Mouse (Mus musculus): ENCODE data around the gene Hist1h2ac. TPM values are rescaled to one million over a fixed set of nuclear protein-coding genes. Genes with fewer than 3 reads are reported as not detected.

Gene Hist1h2ac
- total RNA-seq, 2 experiments from 2014 or later = 6.3 to 6.7 TPM

Small RNAs within 50 kb of the gene (microRNA-seq; reads per million reads assigned to microRNA genes)
- 0 reads per million in 2 experiments for gene Gm44350

Other genes starting within 250 kb of the Hist1h2ac start
- gene Btn1a1, start 218.0 kb downstream of the Hist1h2ac start, total RNA-seq (2021) = not detected
- under 1 TPM in 1 of 2 experiments, not detected in 1; 0.11 TPM for gene Btn2a2, start 195.1 kb downstream of the Hist1h2ac start, total RNA-seq (2021)
- gene Hist1h4h, start 152.9 kb downstream of the Hist1h2ac start, total RNA-seq (2021) = 100 to 1,000 TPM; 473 to 507 TPM
- 100 to 1,000 TPM; 189 to 190 TPM for gene Hist1h2af, start 150.0 kb downstream of the Hist1h2ac start, total RNA-seq (2021)
- 10 to 100 TPM; 58.4 to 59.9 TPM for gene Hist1h3g, start 148.5 kb downstream of the Hist1h2ac start, total RNA-seq (2021)
- 10 to 100 TPM; 11.8 to 13.3 TPM for gene Hist1h2bh, start 140.6 kb downstream of the Hist1h2ac start, total RNA-seq (2021)
- 10 to 100 TPM; 53.8 to 66.7 TPM for gene Hist1h3f, start 139.9 kb downstream of the Hist1h2ac start, total RNA-seq (2021)
- gene Hist1h4f, start 132.3 kb downstream of the Hist1h2ac start, total RNA-seq (2021) = 100 to 1,000 TPM; 285 to 328 TPM
- 10 to 100 TPM; 17.8 to 19.5 TPM for gene Hist1h1d, start 130.7 kb downstream of the Hist1h2ac start, total RNA-seq (2021)
- 100 to 1,000 TPM; 121 to 135 TPM for gene Hist1h3e, start 121.6 kb downstream of the Hist1h2ac start, total RNA-seq (2021)
- 10 to 100 TPM; 34.2 to 37.9 TPM for gene Hist1h2ae, start 112.7 kb downstream of the Hist1h2ac start, total RNA-seq (2021)
- 100 to 1,000 TPM; 245 to 257 TPM for gene Hist1h2bg, start 112.6 kb downstream of the Hist1h2ac start, total RNA-seq (2021)
- 100 to 1,000 TPM; 121 to 140 TPM for gene Hist1h2bf, start 109.8 kb downstream of the Hist1h2ac start, total RNA-seq (2021)
- gene Hist1h2ad, start 109.6 kb downstream of the Hist1h2ac start, total RNA-seq (2021) = 10 to 100 TPM; 16.0 to 20.6 TPM
- 10 to 100 TPM; 25.8 to 30.6 TPM for gene Hist1h3d, start 108.2 kb downstream of the Hist1h2ac start, total RNA-seq (2021)
- 100 to 1,000 TPM; 165 to 171 TPM for gene Hist1h4d, start 102.3 kb downstream of the Hist1h2ac start, total RNA-seq (2021)
- gene Hist1h2be, start 62.8 kb downstream of the Hist1h2ac start, total RNA-seq (2021) = 10 to 100 TPM; 36.6 to 38.0 TPM
- gene Hist1h1e, start 61.4 kb downstream of the Hist1h2ac start, total RNA-seq (2021) = 100 to 1,000 TPM; 182 to 186 TPM
- 10 to 100 TPM; 87.0 to 92.4 TPM for gene Hist1h2bc, start 251 bp upstream of the Hist1h2ac start, total RNA-seq (2021)
- gene Hist1h1t, start 11.9 kb upstream of the Hist1h2ac start, total RNA-seq (2021) = under 1 TPM; 0.59 to 0.63 TPM
- 100 to 1,000 TPM; 153 to 157 TPM for gene Hist1h4c, start 14.5 kb upstream of the Hist1h2ac start, total RNA-seq (2021)
- 1 to 10 TPM; 8.1 to 9.5 TPM for gene Hfe, start 26.9 kb upstream of the Hist1h2ac start, total RNA-seq (2021)
- 100 to 1,000 TPM; 361 to 459 TPM for gene Hist1h1c, start 54.9 kb upstream of the Hist1h2ac start, total RNA-seq (2021)
- 10 to 100 TPM; 86.2 to 86.5 TPM for gene Hist1h3c, start 61.7 kb upstream of the Hist1h2ac start, total RNA-seq (2021)
- gene Hist1h2bb, start 62.8 kb upstream of the Hist1h2ac start, total RNA-seq (2021) = 100 to 1,000 TPM; 106 to 125 TPM
- 100 to 1,000 TPM; 187 to 217 TPM for gene Hist1h2ab, start 67.2 kb upstream of the Hist1h2ac start, total RNA-seq (2021)
- gene Hist1h3b, start 68.3 kb upstream of the Hist1h2ac start, total RNA-seq (2021) = 100 to 1,000 TPM; 213 to 261 TPM
- 100 to 1,000 TPM; 131 to 149 TPM for gene Hist1h4b, start 73.1 kb upstream of the Hist1h2ac start, total RNA-seq (2021)
- gene Hist1h4a, start 77.3 kb upstream of the Hist1h2ac start, total RNA-seq (2021) = 100 to 1,000 TPM; 140 to 160 TPM
- gene Hist1h3a, start 78.4 kb upstream of the Hist1h2ac start, total RNA-seq (2021) = 100 to 1,000 TPM; 159 to 176 TPM
- gene Hist1h1a, start 79.7 kb upstream of the Hist1h2ac start, total RNA-seq (2021) = 100 to 1,000 TPM; 124 to 147 TPM
- not detected for gene Trim38, start 86.0 kb upstream of the Hist1h2ac start, total RNA-seq (2021)
- gene Slc17a2, start 123.0 kb upstream of the Hist1h2ac start, total RNA-seq (2021) = under 1 TPM in 1 of 2 experiments, not detected in 1; 0.11 TPM
- under 1 TPM in 1 of 2 experiments, not detected in 1; 0.07 TPM for gene Slc17a3, start 155.5 kb upstream of the Hist1h2ac start, total RNA-seq (2021)
- gene Slc17a1, start 183.8 kb upstream of the Hist1h2ac start, total RNA-seq (2021) = not detected
- gene Slc17a4, start 231.1 kb upstream of the Hist1h2ac start, total RNA-seq (2021) = not detected

Measured in gastrocnemius, postnatal 10 days (tissue).